Mouse (Mus musculus): Measurements from ENCODE around the gene Hoxa11.
A peak's percentile ranks its signal among the peaks of the same experiment; 100 is the strongest.

Gene Hoxa11

DNA sequence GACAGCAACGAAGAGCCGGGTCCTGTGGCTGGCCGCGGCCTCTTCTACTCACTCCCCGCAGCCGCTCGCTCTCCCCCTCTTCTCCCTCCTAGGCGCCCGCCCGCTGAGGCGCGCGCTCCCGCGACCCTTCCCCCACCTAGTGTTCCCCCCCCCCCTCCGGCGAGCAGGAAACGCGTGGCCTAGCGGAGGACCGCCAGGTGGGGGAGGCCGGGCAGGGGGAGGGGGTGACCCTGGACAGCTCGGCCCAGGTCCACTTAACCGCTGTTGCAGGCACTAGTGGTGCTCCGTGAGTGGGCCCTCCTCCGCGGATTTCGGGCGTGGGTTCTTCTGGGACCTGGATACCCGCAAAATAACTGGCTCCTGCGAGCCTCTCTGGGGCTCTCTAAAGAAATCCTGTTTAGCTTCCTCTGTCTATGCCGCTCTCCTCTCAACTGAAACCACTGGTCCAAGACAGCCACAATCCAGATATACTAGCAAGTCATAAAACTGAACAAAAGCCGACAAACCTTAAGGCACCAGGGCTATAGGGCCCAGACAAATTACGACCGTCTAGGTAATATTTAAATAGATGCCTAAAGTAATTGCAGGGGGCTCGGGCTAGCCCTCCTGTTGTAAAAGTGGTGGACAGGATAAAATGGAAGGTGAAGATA lies 15.0 kb downstream of the Hoxa11 start, which contains the start of gene Hoxa9:
Gene Hoxa9 (minus strand): TSS at position 574 of the 650 bp plus-strand sequence.
- no peak for DNase-seq

DNA sequence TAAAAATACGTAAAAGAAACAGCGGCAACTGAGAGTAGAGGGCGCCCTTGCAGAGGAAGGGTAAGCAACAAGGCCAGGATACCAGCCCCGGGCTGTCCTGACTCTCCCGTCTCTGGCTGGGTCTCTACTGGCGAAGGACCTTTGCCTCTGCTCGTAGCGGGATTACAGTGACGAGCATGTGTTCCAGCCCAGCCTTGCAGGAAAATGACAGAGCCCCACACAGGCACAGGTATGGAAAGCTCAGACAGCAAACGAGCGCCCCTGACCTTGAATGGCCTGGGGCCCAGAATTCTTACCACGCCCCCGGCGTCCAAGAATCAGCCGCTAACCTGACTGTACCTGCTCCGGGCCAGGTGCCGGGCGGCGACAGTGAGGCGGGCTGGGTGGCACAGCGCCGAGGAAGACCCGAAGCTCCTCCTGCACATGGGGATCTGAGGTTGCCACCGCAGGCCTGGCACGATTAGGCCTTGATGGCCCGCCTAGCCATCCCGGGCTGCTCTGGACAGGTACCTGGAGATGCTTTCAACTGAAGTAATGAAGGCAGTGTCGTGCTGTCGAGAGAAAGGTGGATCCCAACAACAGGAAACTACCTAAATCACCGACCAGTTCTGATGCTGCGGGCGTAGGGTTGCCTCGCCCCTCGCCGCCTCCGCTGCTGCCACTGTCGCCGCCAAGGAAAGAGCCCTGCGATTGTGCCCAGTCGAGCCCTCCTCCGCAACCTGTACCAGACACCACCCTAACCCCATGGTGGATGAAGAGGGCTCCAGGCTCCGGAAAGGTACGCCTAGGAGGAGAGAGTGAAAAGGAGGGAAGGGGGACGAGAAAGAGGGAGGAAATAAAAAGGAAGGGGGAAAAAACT lies 15.8 kb downstream of the Hoxa11 start:
- no peak for DNase-seq

DNA sequence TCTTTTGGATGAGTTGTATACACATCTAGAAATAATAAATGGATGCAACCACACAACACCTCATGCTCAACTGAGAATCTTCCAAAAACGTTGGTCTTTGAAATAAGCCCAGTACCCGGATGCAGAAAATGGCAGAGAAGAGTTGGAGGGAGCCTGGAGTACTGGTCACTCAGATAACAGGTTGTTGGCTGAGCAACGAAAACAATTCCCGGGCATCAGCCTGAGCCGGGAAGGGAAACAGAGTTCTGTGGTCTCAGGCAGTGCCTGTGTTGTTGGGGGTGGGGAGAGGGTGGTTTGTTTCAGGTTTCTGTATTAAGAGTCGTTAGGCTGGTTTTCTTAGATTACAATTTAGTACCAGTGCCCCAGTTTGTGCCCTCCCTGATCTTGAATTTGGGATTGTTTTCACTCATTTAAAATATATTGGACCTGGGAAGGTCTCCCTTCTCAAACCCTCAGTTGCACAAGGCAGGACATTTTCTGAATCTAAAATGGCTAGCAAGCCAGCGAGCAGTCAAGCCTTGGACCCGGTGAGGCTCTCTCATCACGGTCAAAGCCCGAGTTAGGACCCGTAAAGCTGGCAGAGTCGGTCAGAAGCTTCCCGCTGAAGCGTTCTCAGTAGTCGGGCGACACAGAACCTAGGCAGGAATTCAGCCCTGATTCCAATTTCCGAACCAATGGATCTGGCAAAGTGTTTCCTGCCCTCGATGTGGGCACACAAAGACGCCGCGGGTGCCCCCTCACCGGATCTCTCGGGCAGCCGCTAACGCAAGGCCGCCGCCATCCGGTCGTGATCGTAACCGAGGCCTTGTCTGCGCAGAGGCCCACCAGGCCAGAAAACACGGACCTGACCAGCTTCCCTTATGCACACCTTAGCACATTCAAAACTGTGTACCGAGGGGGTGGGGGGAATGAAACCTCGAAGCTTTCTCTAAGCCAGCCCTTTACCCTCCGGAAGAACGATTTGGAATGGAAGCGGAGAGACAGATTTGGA lies 16.8 kb downstream of the Hoxa11 start:
- DNase-seq = no peak

DNA sequence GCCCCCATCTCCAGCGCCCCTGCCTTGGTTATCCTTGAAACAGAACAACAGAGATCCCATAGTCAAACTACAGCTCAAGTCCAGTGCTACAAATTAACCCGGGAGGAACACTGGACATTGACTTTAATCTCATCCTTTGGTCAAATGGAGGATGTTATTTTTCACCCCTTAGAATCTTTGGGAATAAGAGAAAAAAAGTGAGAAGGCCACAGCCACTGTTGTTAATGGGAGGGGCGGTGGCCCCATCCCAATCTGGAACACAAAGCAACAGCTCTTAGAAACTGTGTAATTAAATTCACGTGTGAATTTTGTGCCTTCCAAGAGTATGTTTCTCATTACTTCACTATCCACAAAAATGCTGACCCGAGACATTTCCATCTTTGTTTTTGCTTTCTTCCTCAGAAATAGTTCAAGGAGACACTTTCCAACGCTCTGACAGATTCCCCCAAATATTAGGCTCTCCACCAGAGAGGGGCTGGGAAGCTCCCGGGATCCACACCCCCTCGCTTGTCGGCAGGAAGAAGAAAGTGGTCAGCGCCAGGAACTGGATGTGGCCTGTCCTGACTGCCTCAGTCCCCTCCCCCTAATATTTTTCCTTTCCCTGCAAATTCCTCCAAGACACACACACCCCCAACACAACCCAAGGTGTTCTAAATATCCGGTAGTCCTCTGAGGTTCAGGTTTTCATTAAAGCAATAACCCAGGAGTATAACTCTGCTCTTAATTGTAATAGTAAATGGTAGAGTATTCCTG lies 18.0 kb downstream of the Hoxa11 start:
- no peak for DNase-seq

DNA sequence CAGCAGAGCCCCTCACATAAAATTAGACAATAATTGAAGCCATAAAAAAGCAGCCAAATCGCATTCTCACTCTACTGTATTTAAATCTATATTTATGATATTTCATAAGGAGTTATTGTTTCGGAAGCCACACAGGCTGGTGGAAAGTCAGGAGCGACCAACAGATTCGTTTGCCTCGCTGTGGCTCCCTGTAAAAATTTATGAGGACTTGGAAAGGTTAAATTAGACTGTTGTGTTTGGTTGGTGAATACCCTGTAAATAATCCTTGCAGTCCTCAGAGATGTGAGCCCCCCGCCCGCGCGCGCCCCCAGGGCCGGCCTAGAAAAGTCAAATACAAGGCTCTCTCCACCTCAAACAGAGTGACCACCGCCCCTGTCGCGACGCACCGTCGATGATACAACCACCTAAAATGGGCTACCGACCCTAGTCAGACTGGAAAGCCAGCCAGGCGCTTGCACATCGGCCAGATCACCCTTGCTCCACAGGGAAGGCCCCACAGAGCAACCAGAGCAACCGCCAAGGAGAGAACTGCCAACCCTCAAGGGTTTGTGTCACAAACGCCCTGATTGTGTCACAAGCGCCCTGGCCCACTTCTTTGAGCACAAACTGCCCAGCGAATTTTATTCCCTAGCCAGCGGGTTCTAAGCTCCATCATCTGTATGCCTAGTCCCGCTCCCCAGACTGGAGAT lies 18.9 kb downstream of the Hoxa11 start:
- peak in 1 of 2 experiments; percentile 1 for DNase-seq

DNA sequence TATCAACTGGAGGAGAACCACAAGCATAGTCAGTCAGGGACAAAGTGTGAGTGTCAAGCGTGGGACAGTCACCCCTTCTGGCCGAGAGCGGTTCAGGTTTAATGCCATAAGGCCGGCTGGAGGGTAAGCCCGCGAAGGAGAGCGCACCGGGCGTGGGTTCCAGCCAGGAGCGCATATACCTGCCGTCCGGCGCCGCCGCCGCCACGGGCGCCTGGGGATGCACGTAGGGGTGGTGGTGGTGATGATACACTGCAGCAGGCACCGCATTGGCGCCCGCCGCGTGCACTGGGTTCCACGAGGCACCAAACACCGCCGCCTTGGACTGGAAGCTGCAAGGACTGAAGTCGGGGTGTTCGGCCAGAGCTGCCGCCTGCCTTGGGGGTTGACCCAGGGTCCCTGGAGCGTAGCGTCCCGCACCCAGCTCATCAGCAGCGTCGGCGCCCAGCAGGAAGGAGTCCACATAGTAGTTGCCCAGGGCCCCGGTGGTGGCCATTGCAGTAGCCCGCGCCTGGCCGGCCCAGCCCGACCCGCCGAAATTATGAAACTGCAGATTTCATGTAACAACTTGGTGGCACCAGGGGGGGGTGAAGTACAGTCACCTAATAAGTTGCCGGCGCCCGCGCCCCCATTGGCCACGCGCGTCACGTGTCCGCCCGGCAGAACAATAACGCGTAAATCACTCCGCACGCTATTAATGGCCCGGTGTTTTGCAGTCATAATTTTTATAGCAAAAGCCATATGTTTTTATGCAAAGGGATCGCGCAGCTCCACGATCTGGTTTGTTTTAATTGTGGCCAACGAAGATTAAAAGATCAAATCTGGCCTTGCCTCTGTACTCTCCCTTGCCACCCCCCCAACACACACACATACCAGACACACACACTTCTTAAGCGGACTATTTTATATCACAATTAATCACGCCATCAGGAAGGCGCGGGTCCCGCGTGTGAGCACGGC lies 19.7 kb downstream of the Hoxa11 start:
- DNase-seq = no peak

DNA sequence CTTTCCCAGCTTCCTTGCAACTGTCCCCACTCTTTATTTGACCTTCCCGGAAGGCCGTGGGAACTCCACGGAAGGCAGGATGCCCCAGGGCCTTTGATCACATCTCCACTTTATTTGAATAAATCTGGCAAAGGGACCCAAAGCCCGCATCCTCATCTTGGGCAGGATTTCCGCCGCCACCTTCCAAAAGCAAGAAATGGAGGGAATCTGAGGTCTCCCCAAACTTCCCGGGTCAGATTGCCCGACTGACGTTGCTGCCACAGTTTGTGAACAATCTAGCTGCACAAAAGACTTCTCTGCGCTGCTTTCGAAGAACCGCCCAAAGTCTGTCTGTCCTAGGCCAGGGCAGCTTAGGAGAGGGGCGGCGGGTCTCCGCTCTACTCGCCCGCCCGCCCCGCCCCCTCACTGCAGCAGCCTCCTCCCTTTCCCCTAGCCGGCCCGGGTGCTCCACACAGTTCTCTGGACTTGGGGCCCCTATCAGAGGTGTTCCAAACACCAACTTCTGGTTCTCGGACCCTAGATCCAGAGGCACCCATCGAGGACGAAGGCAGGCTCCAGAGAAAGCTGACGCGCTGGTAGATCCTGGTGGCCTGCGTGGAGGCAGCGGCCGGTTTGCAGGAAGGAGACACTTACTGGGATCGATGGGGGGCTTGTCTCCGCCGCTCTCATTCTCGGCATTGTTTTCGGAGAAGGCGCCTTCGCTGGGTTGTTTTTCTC lies 20.6 kb downstream of the Hoxa11 start:
- DNase-seq = no peak

DNA sequence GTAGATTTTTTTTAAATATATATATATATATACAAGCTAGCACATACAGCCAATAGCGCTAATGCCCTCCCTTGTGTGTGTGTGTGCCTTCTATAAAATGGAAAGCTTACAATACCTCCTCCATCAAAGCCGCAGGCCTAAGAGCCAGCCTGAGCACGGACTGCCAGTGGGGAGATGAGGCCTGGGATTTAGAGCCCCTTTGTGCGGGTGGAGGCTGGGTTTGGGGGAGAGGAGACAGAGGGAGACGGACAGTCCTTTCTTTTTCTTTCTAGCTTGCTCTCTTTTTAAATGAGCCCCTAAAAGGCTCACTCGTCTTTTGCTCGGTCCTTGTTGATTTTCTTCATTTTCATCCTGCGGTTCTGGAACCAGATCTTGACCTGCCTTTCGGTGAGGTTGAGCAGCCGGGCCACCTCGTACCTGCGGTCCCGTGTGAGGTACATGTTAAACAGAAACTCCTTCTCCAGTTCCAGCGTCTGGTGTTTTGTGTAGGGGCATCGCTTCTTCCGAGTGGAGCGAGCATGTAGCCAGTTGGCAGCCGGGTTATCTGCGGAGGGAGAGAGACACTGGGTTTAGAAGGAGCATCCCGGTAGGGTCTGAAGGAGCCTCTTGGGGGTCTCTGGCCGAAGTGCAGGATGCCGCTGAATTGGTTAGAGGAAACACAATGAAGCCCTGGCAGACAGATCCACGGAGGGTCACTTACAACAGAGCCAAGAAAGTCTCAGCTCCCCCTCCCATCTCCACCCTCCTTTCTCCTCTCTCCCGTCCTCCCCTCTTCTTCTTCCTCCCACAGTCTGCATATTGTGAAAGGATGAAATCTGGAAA lies 21.5 kb downstream of the Hoxa11 start:
- no peak for DNase-seq

DNA sequence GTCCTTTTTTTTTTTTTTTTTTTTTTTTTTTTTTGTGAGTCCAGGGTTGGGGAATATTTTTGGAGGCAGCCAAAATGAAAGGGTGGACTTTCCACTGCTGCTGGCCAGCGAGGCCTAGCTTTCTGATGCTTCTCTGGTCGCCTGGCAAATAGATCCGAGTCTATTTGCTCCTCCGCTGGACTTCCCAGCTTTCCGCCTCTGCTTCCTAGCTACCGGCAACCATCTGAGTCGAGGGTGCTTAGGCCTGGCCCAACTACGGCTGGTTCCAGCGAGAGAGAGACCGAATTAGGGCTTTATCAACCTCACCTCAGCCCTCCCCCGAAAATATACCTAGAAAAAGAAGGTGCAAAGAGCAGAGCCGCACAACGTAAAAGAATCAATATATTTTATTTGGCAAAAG lies 22.9 kb downstream of the Hoxa11 start:
- DNase-seq = no peak

DNA sequence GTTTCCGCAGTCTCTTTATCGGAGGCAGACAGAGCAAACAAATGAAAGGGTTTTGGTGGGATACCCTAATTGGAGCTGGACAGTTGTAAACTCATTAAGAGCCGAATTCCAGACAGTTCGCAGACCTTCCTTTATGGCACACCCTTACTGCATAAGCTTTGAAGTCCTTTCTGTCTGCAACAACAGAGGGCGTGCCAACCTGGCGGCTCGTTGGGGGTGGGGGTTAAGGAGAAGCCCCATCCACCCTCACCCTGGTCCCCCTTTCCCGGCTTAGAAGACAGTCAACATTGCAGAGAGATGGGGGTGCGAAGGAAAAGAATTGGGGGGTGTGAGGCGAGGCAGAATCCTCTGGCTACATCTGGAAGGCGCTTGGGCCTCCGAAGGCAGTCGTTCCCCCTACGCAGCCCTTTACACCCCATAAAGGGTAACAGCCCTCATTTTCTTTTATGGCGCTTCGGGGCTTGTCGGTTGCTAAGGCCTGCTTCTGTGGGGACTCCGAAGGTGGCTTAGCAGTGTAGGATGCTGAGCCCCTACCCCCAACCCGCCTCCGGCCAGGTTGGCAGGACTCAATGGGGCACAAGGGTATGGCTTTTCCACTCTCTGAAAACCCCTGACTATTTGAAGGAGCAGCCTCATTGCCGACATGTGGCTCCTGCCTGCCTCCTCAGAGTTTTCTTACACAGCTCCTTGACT lies 23.5 kb downstream of the Hoxa11 start:
- DNase-seq = peak in 1 of 2 experiments; percentile 3

DNA sequence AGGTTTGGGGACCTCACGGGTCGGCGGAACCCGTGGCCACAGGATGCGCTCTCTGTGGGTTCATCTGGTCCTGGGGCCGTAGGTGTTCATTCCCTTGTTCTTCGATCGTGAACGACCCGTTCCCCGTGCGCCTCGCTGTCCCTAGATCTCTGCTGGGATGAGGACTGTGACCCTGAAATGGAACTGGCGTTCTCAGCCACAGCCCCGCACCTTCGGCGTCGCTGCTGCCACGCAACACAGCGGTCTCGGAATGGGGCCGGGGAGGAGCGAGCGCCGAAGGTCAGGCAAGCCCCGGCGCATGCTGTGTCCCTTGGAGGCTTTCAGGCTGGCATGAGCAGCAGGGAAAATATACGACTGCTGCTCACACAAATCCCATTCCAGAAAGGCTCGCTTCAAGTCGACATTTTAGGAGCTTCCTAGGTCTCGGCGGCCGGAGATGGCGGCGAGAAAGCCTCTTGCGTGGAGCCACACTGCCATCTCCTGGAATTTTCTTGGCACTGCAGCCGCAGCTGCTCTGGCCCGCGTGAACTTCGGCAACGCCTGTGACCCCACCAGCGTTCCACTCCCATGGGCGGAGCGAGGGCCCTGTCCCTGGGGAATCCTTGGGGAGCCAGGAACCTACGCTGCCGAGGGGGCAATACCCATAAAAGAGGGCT lies 24.1 kb downstream of the Hoxa11 start, which contains the start of gene Hoxa7:
Gene Hoxa7 (minus strand): TSS at position 518 of the 656 bp plus-strand sequence.
- DNase-seq = peak; percentile 52 to 63

DNA sequence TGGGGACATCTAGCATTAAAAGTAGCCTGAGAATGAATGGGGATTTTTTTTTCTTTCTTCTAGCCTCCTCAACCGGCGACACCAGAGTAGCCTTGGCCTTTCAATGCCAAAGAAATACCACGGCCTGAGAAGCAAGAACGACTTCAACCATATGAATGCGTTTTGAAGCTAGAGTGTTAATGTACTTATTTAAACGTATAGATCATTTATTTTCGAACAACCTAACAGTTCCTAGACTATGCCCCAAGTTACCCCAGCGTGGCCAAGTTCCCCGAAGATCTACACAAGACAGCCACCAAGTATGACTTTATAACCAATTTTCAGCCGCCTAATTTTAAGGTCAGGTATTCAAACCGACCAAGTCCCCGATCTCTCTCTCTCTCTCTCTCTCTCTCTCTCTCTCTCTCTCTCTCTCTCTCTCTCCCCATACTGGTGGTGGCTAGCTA lies 24.7 kb downstream of the Hoxa11 start:
- no peak for DNase-seq

DNA sequence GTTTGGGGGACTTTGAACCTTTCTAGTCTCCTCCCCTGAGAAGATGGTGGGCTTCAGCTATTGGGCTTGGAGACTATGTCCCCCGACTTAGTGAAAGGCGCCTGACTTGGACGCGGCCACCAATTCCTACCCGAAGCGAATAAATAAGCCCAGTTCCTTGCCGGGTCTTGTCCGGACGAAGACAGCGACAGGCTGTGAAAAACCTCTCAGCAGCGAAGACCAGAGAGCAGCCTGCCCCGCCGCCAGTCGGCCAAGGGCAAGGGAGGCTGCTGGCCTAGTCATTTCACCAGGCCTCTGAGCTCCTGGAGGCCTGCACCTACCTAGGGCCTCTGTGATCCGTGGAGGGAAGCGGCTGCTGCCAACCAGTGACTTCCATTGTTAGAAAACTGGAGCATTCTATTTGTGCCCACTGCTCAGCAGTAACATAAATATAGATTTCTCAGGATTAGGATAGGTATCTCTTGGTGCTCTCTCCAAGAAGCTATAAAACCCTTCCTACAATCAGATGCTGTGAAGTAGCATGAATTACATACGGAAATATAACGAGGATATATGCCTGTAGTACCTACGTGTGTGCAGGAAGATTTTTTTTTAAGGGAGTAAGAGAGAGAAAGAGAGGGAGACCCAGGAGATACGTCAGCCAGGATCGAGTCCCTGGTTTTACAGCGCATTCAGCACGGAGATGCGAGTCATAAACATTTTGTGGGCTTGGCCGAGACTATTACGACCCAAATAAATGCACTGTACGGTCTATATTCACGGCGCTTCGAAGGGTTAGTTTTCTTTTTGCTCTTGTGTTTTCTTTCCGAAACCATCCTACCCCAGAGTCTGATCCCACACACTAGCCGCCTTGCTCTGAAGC lies 25.4 kb downstream of the Hoxa11 start:
- peak in 1 of 2 experiments; percentile 1 for DNase-seq

DNA sequence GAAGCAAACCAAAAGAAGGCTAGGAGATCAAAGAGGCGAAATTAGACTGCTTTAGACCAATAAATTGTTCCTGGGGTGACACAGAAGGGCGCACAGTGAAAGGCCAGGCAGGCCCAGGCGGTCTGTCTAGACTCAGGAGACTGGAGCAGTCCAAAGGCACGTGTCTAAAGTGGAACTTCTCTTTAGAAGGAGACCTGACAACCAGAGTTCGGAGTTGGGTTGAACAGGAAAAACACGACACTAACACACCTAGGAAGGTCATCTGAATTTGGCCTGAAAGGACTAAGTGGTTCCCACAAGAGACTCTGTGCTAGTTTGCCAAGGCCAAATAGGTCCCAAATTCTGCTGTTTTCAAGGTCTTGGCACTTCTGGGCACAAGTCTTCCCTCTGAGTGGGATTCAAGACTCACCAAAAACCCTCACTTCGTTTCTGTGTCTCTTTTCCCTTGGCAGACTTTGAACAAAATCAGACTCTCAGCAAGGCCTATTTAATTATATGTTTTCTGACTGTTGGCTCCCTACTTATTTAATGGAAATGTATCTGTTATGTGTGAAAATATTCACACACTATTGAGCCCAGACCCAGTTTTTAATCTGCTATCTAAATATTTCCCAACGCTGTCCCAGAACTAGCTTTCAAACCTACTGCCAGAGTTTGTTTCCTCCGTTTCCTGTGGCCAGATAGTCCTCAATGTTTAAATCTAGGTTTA lies 26.2 kb downstream of the Hoxa11 start:
- no peak for DNase-seq

DNA sequence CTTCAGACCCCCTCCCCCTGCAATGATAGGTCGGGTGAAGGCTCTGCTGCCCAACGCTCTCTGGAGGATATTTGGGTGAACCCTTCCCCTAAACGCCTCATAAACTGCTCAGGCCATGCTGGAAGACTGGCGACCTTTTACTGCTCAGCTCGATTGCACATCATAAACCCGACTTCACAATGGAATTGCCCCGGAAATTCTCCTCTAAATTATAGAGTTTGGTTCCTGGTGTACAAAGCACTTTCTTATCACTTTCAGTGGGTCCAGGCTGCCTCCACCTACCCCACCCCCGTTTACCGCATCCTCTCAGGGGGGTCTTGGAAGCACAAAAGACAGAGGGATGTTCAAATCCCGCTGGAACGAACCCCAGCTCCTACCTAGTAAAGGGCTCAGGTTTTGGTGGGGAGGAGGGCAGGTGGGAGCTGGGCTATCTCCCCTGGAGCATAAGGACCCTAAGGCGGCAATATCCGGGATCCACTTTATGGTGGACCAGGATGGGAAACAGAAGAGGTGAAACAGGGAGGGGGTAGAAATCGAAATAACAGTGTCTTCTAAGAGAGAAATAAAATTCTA lies 26.9 kb downstream of the Hoxa11 start:
- DNase-seq = no peak

All from thymus, adult 18-20 months (tissue).